Mouse (Mus musculus) lung, postnatal 14 days (tissue): Measurements from ENCODE around the gene Pim3.

Experiments used
- DNase-seq: peaks from one replicate; pipeline ENCODE4 v3.0.0; 2021

The Pim3 gene

GRCm38 (mm10) chr15:88837977-88838376, 24.0 kb upstream of the Pim3 start:
- peak; percentile 51 for DNase-seq

GRCm38 (mm10) chr15:88839271-88839670, 22.7 kb upstream of the Pim3 start:
- peak; percentile 51 for DNase-seq

GRCm38 (mm10) chr15:88840126-88840525, 21.9 kb upstream of the Pim3 start:
- peak; percentile 64 for DNase-seq

- DNase-seq = no peak
Observed at GRCm38 (mm10) chr15:88841160-88841559, 20.8 kb upstream of the Pim3 start.

- no peak for DNase-seq
Observed at GRCm38 (mm10) chr15:88841580-88842299, 20.2 kb upstream of the Pim3 start.

- DNase-seq = no peak
Observed at GRCm38 (mm10) chr15:88842300-88842673, 19.7 kb upstream of the Pim3 start.

- DNase-seq = no peak
Observed at GRCm38 (mm10) chr15:88843486-88844097, 18.4 kb upstream of the Pim3 start.

GRCm38 (mm10) chr15:88844966-88845365, 17.0 kb upstream of the Pim3 start:
- no peak for DNase-seq

- DNase-seq = no peak
Observed at GRCm38 (mm10) chr15:88848661-88849060, 13.3 kb upstream of the Pim3 start.

GRCm38 (mm10) chr15:88849621-88850020, 12.4 kb upstream of the Pim3 start:
- no peak for DNase-seq

GRCm38 (mm10) chr15:88850146-88850826, 11.7 kb upstream of the Pim3 start:
- peak; percentile 90 for DNase-seq

- no peak for DNase-seq
Observed at GRCm38 (mm10) chr15:88851076-88851475, 10.9 kb upstream of the Pim3 start.

- peak; percentile 72 for DNase-seq
Observed at GRCm38 (mm10) chr15:88851507-88852149, 10.4 kb upstream of the Pim3 start.

GRCm38 (mm10) chr15:88853106-88853505, 8.9 kb upstream of the Pim3 start:
- DNase-seq = no peak

- DNase-seq = no peak
Observed at GRCm38 (mm10) chr15:88854119-88854968, 7.6 kb upstream of the Pim3 start.

- no peak for DNase-seq
Observed at GRCm38 (mm10) chr15:88854969-88855830, 6.8 kb upstream of the Pim3 start.

- no peak for DNase-seq
Observed at GRCm38 (mm10) chr15:88855896-88856417, 6.0 kb upstream of the Pim3 start.

GRCm38 (mm10) chr15:88856613-88857012, 5.4 kb upstream of the Pim3 start:
- DNase-seq = no peak

GRCm38 (mm10) chr15:88857361-88857760, 4.6 kb upstream of the Pim3 start:
- no peak for DNase-seq

GRCm38 (mm10) chr15:88858141-88858541, 3.8 kb upstream of the Pim3 start:
- no peak for DNase-seq

GRCm38 (mm10) chr15:88858707-88859106, 3.3 kb upstream of the Pim3 start:
- no peak for DNase-seq
